13 mouse cellular contexts compared by ENCODE assay signal in genomic region chr1:94413043-94413442, GRCm38 (mm10).
DNase-seq lines count a peak whose midpoint lies in the region; ATAC-seq and TF ChIP-seq lines count a peak whose summit lies in the region.
"Had no signal": no experiment of that assay in that cellular context is flagged by ENCODE, and none has a peak within 500 bp of the region (broad histone marks: within the 10 kb centered on the region; RNA-seq: fewer than 3 reads in every experiment).

No protein-coding gene starts in this region.

- H3K27ac ChIP-seq in cerebellum, adult 2 months (ENCODE audit: insufficient read depth, low read length) = no peak overlapping the region
- no peak overlapping the region for H3K27ac ChIP-seq in forebrain, embryonic 16.5 days (ENCODE audit: low read length)
- H3K27ac ChIP-seq in midbrain, postnatal 0 days (ENCODE audit: low read depth, low read length) = no peak overlapping the region
- no peak overlapping the region for H3K27ac ChIP-seq in thymus, adult 2 months (ENCODE audit: control insufficient read depth, insufficient read depth, low read length)
- H3K27ac ChIP-seq: gastrocnemius, adult 2 months; liver, embryonic 13.5 days had no signal

- no peaks in the 10 kb centered on the region for H3K4me1 ChIP-seq in cerebellum, adult 2 months (ENCODE audit: control insufficient read depth, insufficient read depth, low read length)
- H3K4me1 ChIP-seq in forebrain, embryonic 16.5 days (replicated peaks; ENCODE audit: control insufficient read depth, insufficient read depth, low read length) = 0 out of 2 replicates have a peak, but pooled peaks cover 3% of the 10 kb centered on the region
- H3K4me1 ChIP-seq in midbrain, postnatal 0 days (ENCODE audit: insufficient read depth, low read length) = peaks cover 3% of the 10 kb centered on the region; the same call in 1 of the 2 replicates
- H3K4me1 ChIP-seq in thymus, adult 2 months (replicated peaks; ENCODE audit: control insufficient read depth, insufficient read depth, low read length) = no peaks in the 10 kb centered on the region
- H3K4me1 ChIP-seq: liver, embryonic 13.5 days had no signal

- no peaks in the 10 kb centered on the region for H3K9me3 ChIP-seq in forebrain, embryonic 16.5 days (ENCODE audit: control insufficient read depth, low read length)
- H3K9me3 ChIP-seq in midbrain, postnatal 0 days (ENCODE audit: low read length) = no peaks in the 10 kb centered on the region
- H3K9me3 ChIP-seq: liver, embryonic 13.5 days had no signal

- no peak for TF ChIP-seq POLR2A in cerebellum, adult 2 months (IDR thresholded peaks at IDR 0.05; ENCODE audit: borderline replicate concordance, insufficient read depth, low read length)
- no peak for TF ChIP-seq POLR2A in thymus, adult 2 months (IDR thresholded peaks at IDR 0.05; ENCODE audit: control insufficient read depth, extremely low read depth, insufficient read depth, low read length, poor library complexity)

- no peaks in the 10 kb centered on the region for H3K36me3 ChIP-seq in forebrain, embryonic 16.5 days (ENCODE audit: control insufficient read depth, insufficient read depth)
- H3K36me3 ChIP-seq in midbrain, postnatal 0 days (ENCODE audit: insufficient read depth, low read length) = no peaks in the 10 kb centered on the region
- no peaks in the 10 kb centered on the region for H3K36me3 ChIP-seq in thymus, adult 2 months (ENCODE audit: control insufficient read depth, insufficient read depth, low read length)
- H3K36me3 ChIP-seq: liver, embryonic 13.5 days had no signal

- H3K4me2 ChIP-seq in forebrain, embryonic 16.5 days (ENCODE audit: low read length) = 0 out of 2 replicates have a peak overlapping the region, but pooled peaks have one; percentile 3
- H3K4me2 ChIP-seq in midbrain, postnatal 0 days (ENCODE audit: low read depth, low read length, poor library complexity, severe bottlenecking) = peak overlapping the region; percentile 26; the same call in 1 of the 2 replicates
- H3K4me2 ChIP-seq: liver, embryonic 13.5 days had no signal

- no peaks in the 10 kb centered on the region for H3K27me3 ChIP-seq in cerebellum, adult 2 months (ENCODE audit: control insufficient read depth, insufficient read depth, low read length)
- no peaks in the 10 kb centered on the region for H3K27me3 ChIP-seq in forebrain, embryonic 16.5 days (replicated peaks; ENCODE audit: control insufficient read depth, insufficient read depth, low read length)
- no peaks in the 10 kb centered on the region for H3K27me3 ChIP-seq in midbrain, postnatal 0 days (ENCODE audit: insufficient read depth, low read length)
- no peaks in the 10 kb centered on the region for H3K27me3 ChIP-seq in thymus, adult 2 months (ENCODE audit: control insufficient read depth, insufficient read depth, low read length)
- H3K27me3 ChIP-seq: liver, embryonic 13.5 days had no signal

- no peak for TF ChIP-seq CTCF in cerebellum, adult 2 months (IDR thresholded peaks at IDR 0.05; ENCODE audit: borderline replicate concordance, insufficient read depth, low read depth, low read length)
- TF ChIP-seq CTCF in midbrain, postnatal 0 days (IDR thresholded peaks at IDR 0.05) = no peak
- TF ChIP-seq CTCF in thymus, adult 2 months (IDR thresholded peaks at IDR 0.05; ENCODE audit: borderline replicate concordance, control insufficient read depth, extremely low read depth, insufficient read depth, low read length, poor library complexity) = no peak

- peak; percentile 14 to 28 for DNase-seq in cerebellum, postnatal 14 days
- no peak for DNase-seq in cerebellum, adult 2 months
- DNase-seq in left cerebral cortex, postnatal 25 days (ENCODE audit: low spot score in 2 of 2) = peak; percentile 2 to 21
- DNase-seq in left cerebral cortex, adult 11 months (ENCODE audit: low spot score) = no peak
- peak; percentile 57 for DNase-seq in midbrain, postnatal 0 days (ENCODE audit: low spot score)
- DNase-seq in thymus, adult 2 months = no peak
- no peak for DNase-seq in kidney, adult 8-10 months
- DNase-seq: cerebellum, adult 9-10 months; gastrocnemius, adult 2 months; kidney, postnatal 14 days; liver, embryonic 13.5 days; retina, postnatal 1 day had no signal

- WGBS in cerebellum, adult 2 months = 13% methylated on average over 9 of the region's 9 CpGs
- 23% methylated on average over 9 of the region's 9 CpGs for WGBS in forebrain, embryonic 16.5 days
- 26% methylated on average over 9 of the region's 9 CpGs for WGBS in midbrain, postnatal 0 days
- 95% methylated on average over 9 of the region's 9 CpGs for WGBS in thymus, adult 2 months

- 0 out of 2 replicates have a peak, but pooled peaks have one; percentile 38 for ATAC-seq in forebrain, embryonic 16.5 days
- peak; percentile 71; the same call in 1 of the 2 replicates for ATAC-seq in midbrain, postnatal 0 days (ENCODE audit: low FRiP score)

- no peak overlapping the region for H3K9ac ChIP-seq in forebrain, embryonic 16.5 days (replicated peaks; ENCODE audit: low read depth, low read length)
- H3K9ac ChIP-seq in midbrain, postnatal 0 days (replicated peaks; ENCODE audit: low read length, poor library complexity, severe bottlenecking) = no peak overlapping the region
- H3K9ac ChIP-seq: liver, embryonic 13.5 days had no signal

- no peak overlapping the region for H3K4me3 ChIP-seq in cerebellum, adult 2 months (replicated peaks; ENCODE audit: insufficient read depth, low read depth, low read length)
- H3K4me3 ChIP-seq in forebrain, embryonic 16.5 days (replicated peaks; ENCODE audit: low read length) = no peak overlapping the region
- H3K4me3 ChIP-seq in midbrain, postnatal 0 days (ENCODE audit: low read depth, low read length) = no peak overlapping the region
- H3K4me3 ChIP-seq in thymus, adult 2 months (ENCODE audit: control insufficient read depth, insufficient read depth, low read length) = no peak overlapping the region
- H3K4me3 ChIP-seq: gastrocnemius, adult 2 months; liver, embryonic 13.5 days had no signal

- intact Hi-C loops in left cerebral cortex, postnatal 25 days (cut with DNase I) = no loop called here

Comparison
In these comparisons a context has a peak if more than half of its experiments do, and no peak if none do; other contexts are left out.
1. DNase-seq: peak in cerebellum, postnatal 14 days (2 of 2), left cerebral cortex, postnatal 25 days (2 of 2) and midbrain, postnatal 0 days (single experiment); none in cerebellum, adult 2 months (0 of 2), left cerebral cortex, adult 11 months (single experiment), thymus, adult 2 months (single experiment) and kidney, adult 8-10 months (0 of 2).